Mouse (Mus musculus): ENCODE data around the gene Dcst1. TPM values are rescaled to one million over a fixed set of nuclear protein-coding genes. Genes with fewer than 3 reads are reported as not detected.

Gene Dcst1
- polyA plus RNA-seq, 1 experiment from 2014 or later: 0.08 TPM

GRCm38 (mm10) chr3:89385451-89385850 is 20.4 kb upstream of the Dcst1 start:
- WGBS: 35% methylated on average over 11 of the region's 11 CpGs

GRCm38 (mm10) chr3:89384331-89385076 is 19.5 kb upstream of the Dcst1 start:
- no peak overlapping the region for H3K4me2 ChIP-seq (ENCODE audit: low read depth, low read length, severe bottlenecking)
- no peaks in the 10 kb centered on the region for H3K27me3 ChIP-seq (ENCODE audit: control insufficient read depth, insufficient read depth, low read length)
- peaks cover 4% of the 10 kb centered on the region; the same call in 1 of the 2 replicates for H3K4me1 ChIP-seq (replicated peaks; ENCODE audit: control insufficient read depth, insufficient read depth, low read length)
- no peaks in the 10 kb centered on the region for H3K36me3 ChIP-seq (ENCODE audit: control insufficient read depth, insufficient read depth, low read length)
- H3K4me3 ChIP-seq (ENCODE audit: low read depth, low read length): no peak overlapping the region
- H3K27ac ChIP-seq (ENCODE audit: low read depth, low read length): no peak overlapping the region
- H3K9ac ChIP-seq (ENCODE audit: low read length): no peak overlapping the region; the same call in 1 of the 2 replicates
- no peak for DNase-seq (ENCODE audit: low spot score)
- 51% methylated on average over 12 of the region's 12 CpGs for WGBS
- no peak for ATAC-seq (replicated peaks; ENCODE audit: low FRiP score)
- no peaks in the 10 kb centered on the region for H3K9me3 ChIP-seq (ENCODE audit: control insufficient read depth, low read length)

More at GRCm38 (mm10) chr3:89385451-89385850, 20.4 kb upstream of the Dcst1 start:
- ATAC-seq (replicated peaks; ENCODE audit: low FRiP score) (no peak), DNase-seq (ENCODE audit: low spot score) (no peak)
- no peak overlapping the region for H3K27ac ChIP-seq (ENCODE audit: low read depth, low read length)
- no peaks in the 10 kb centered on the region for H3K36me3 ChIP-seq (ENCODE audit: control insufficient read depth, insufficient read depth, low read length)
- H3K4me3 ChIP-seq (ENCODE audit: low read depth, low read length): no peak overlapping the region
- no peaks in the 10 kb centered on the region for H3K9me3 ChIP-seq (ENCODE audit: control insufficient read depth, low read length)
- H3K4me2 ChIP-seq (ENCODE audit: low read depth, low read length, severe bottlenecking): no peak overlapping the region
- peaks cover 4% of the 10 kb centered on the region; the same call in 1 of the 2 replicates for H3K4me1 ChIP-seq (replicated peaks; ENCODE audit: control insufficient read depth, insufficient read depth, low read length)
- H3K9ac ChIP-seq (ENCODE audit: low read length): no peak overlapping the region
- H3K27me3 ChIP-seq (ENCODE audit: control insufficient read depth, insufficient read depth, low read length): no peaks in the 10 kb centered on the region

- Histone ChIP-seq H3K27me3 (ENCODE audit: control insufficient read depth, insufficient read depth, low read length) (no peaks in the 10 kb centered on the region), H3K36me3 (ENCODE audit: control insufficient read depth, insufficient read depth, low read length) (no peaks in the 10 kb centered on the region), H3K4me1 (replicated peaks; ENCODE audit: control insufficient read depth, insufficient read depth, low read length) (peaks cover 6% of the 10 kb centered on the region), H3K9ac (ENCODE audit: low read length) (no peak overlapping the region), H3K27ac (ENCODE audit: low read depth, low read length) (no peak overlapping the region), H3K4me3 (ENCODE audit: low read depth, low read length) (no peak overlapping the region), H3K4me2 (ENCODE audit: low read depth, low read length, severe bottlenecking) (no peak overlapping the region), H3K9me3 (ENCODE audit: control insufficient read depth, low read length) (no peaks in the 10 kb centered on the region)
- DNase-seq (ENCODE audit: low spot score) (no peak), ATAC-seq (replicated peaks; ENCODE audit: low FRiP score) (no peak)
- WGBS: 84% methylated on average over 5 of the region's 5 CpGs
Observed at GRCm38 (mm10) chr3:89383651-89384255, 18.7 kb upstream of the Dcst1 start.

- ATAC-seq (replicated peaks; ENCODE audit: low FRiP score) (no peak), DNase-seq (ENCODE audit: low spot score) (no peak)
- Histone ChIP-seq H3K9me3 (ENCODE audit: control insufficient read depth, low read length) (no peaks in the 10 kb centered on the region), H3K9ac (ENCODE audit: low read length) (no peak overlapping the region), H3K4me3 (ENCODE audit: low read depth, low read length) (no peak overlapping the region), H3K27ac (ENCODE audit: low read depth, low read length) (no peak overlapping the region), H3K27me3 (ENCODE audit: control insufficient read depth, insufficient read depth, low read length) (no peaks in the 10 kb centered on the region), H3K4me2 (ENCODE audit: low read depth, low read length, severe bottlenecking) (no peak overlapping the region), H3K36me3 (ENCODE audit: control insufficient read depth, insufficient read depth, low read length) (no peaks in the 10 kb centered on the region), H3K4me1 (replicated peaks; ENCODE audit: control insufficient read depth, insufficient read depth, low read length) (peaks cover 8% of the 10 kb centered on the region)
- 77% methylated on average over 5 of the region's 5 CpGs for WGBS
Observed at GRCm38 (mm10) chr3:89382950-89383349, 17.9 kb upstream of the Dcst1 start.

- Histone ChIP-seq H3K36me3 (ENCODE audit: control insufficient read depth, insufficient read depth, low read length) (no peaks in the 10 kb centered on the region), H3K9me3 (ENCODE audit: control insufficient read depth, low read length) (no peaks in the 10 kb centered on the region), H3K27ac (ENCODE audit: low read depth, low read length) (no peak overlapping the region), H3K9ac (ENCODE audit: low read length) (no peak overlapping the region), H3K4me2 (ENCODE audit: low read depth, low read length, severe bottlenecking) (no peak overlapping the region), H3K4me1 (replicated peaks; ENCODE audit: control insufficient read depth, insufficient read depth, low read length) (peaks cover 8% of the 10 kb centered on the region), H3K4me3 (ENCODE audit: low read depth, low read length) (no peak overlapping the region), H3K27me3 (ENCODE audit: control insufficient read depth, insufficient read depth, low read length) (no peaks in the 10 kb centered on the region)
- ATAC-seq (replicated peaks; ENCODE audit: low FRiP score) (no peak), DNase-seq (ENCODE audit: low spot score) (no peak)
- WGBS: 90% methylated on average over 9 of the region's 9 CpGs
Observed at GRCm38 (mm10) chr3:89382033-89382882, 17.2 kb upstream of the Dcst1 start.

GRCm38 (mm10) chr3:89381233-89381632 is 16.2 kb upstream of the Dcst1 start:
- no peak overlapping the region for H3K4me3 ChIP-seq (ENCODE audit: low read depth, low read length)
- peaks cover 8% of the 10 kb centered on the region for H3K4me1 ChIP-seq (replicated peaks; ENCODE audit: control insufficient read depth, insufficient read depth, low read length)
- no peak overlapping the region for H3K9ac ChIP-seq (ENCODE audit: low read length)
- H3K36me3 ChIP-seq (ENCODE audit: control insufficient read depth, insufficient read depth, low read length): no peaks in the 10 kb centered on the region
- no peak overlapping the region for H3K4me2 ChIP-seq (ENCODE audit: low read depth, low read length, severe bottlenecking)
- no peak overlapping the region for H3K27ac ChIP-seq (ENCODE audit: low read depth, low read length)
- WGBS: 83% methylated on average over 11 of the region's 11 CpGs
- ATAC-seq (replicated peaks; ENCODE audit: low FRiP score): no peak
- DNase-seq (ENCODE audit: low spot score): no peak
- no peaks in the 10 kb centered on the region for H3K9me3 ChIP-seq (ENCODE audit: control insufficient read depth, low read length)
- no peaks in the 10 kb centered on the region for H3K27me3 ChIP-seq (ENCODE audit: control insufficient read depth, insufficient read depth, low read length)

- DNase-seq (ENCODE audit: low spot score) (no peak), ATAC-seq (replicated peaks; ENCODE audit: low FRiP score) (no peak)
- Histone ChIP-seq H3K9me3 (ENCODE audit: control insufficient read depth, low read length) (no peaks in the 10 kb centered on the region), H3K4me2 (ENCODE audit: low read depth, low read length, severe bottlenecking) (no peak overlapping the region), H3K9ac (ENCODE audit: low read length) (no peak overlapping the region), H3K4me1 (replicated peaks; ENCODE audit: control insufficient read depth, insufficient read depth, low read length) (peaks cover 8% of the 10 kb centered on the region), H3K27me3 (ENCODE audit: control insufficient read depth, insufficient read depth, low read length) (no peaks in the 10 kb centered on the region), H3K36me3 (ENCODE audit: control insufficient read depth, insufficient read depth, low read length) (no peaks in the 10 kb centered on the region), H3K4me3 (ENCODE audit: low read depth, low read length) (no peak overlapping the region), H3K27ac (ENCODE audit: low read depth, low read length) (no peak overlapping the region)
- 93% methylated on average over 18 of the region's 18 CpGs for WGBS
Observed at GRCm38 (mm10) chr3:89380711-89381110, 15.7 kb upstream of the Dcst1 start.

GRCm38 (mm10) chr3:89380291-89380690 is 15.2 kb upstream of the Dcst1 start:
- DNase-seq (ENCODE audit: low spot score): no peak
- WGBS: 95% methylated on average over 14 of the region's 14 CpGs
- Histone ChIP-seq H3K27ac (ENCODE audit: low read depth, low read length) (no peak overlapping the region), H3K9ac (ENCODE audit: low read length) (no peak overlapping the region), H3K27me3 (ENCODE audit: control insufficient read depth, insufficient read depth, low read length) (no peaks in the 10 kb centered on the region), H3K4me2 (ENCODE audit: low read depth, low read length, severe bottlenecking) (no peak overlapping the region), H3K9me3 (ENCODE audit: control insufficient read depth, low read length) (no peaks in the 10 kb centered on the region), H3K4me1 (replicated peaks; ENCODE audit: control insufficient read depth, insufficient read depth, low read length) (peaks cover 8% of the 10 kb centered on the region), H3K36me3 (ENCODE audit: control insufficient read depth, insufficient read depth, low read length) (no peaks in the 10 kb centered on the region), H3K4me3 (ENCODE audit: low read depth, low read length) (no peak overlapping the region)
- ATAC-seq (replicated peaks; ENCODE audit: low FRiP score): no peak
